Mouse (Mus musculus) CD4-positive naive resting alpha-beta T cell, adult 57 days (primary cell): Measurements from ENCODE around the gene Lysmd2. TPM values are rescaled to one million over a fixed set of nuclear protein-coding genes. Genes with fewer than 3 reads are reported as not detected.

Source experiments
- total RNA-seq: library from RNA; stranded (reverse); gene quantifications from one replicate; pipeline ENCODE4 v1.2.4, GENCODE M21; 2023

Lysmd2 gene
- total RNA-seq: 2.3 TPM

DNA sequence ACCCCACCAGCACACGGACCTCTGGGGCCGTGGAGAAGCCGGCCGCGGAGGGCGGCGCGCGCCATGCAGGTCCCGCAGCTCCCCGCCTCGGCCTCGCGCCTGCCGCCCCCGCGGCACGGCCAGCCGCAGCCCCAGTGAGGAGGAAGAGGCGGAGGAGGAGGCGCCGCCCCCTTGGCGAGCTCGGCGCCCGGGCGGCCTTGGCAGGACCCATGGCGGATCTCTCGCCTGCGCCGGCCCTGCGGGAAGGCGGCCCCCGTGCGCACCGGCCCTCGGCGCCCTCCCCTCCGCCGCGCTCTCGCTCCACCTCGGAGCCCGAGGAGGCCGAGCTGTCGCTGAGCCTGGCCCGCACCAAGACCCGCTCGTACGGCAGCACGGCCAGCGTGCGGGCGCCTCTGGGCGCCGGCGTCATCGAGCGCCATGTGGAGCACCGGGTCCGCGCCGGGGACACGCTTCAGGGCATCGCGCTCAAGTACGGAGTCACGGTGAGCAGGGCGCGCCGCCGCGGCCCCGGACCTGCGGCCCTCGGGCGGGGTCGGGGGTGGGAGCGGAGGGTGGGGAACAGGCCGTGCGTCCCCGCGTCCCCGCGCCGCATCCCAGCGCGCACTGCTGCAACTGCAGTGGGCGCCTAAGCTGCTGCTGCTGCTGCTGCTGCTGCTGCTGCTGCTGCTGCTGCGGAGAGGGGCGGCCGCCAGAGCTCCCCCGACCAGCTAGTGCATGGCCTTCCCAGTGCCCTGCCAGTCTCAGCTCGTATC lies at the start of gene Lysmd2:
Lysmd2 (plus strand) TSS at position 186 of the 752 bp plus-strand sequence.

DNA sequence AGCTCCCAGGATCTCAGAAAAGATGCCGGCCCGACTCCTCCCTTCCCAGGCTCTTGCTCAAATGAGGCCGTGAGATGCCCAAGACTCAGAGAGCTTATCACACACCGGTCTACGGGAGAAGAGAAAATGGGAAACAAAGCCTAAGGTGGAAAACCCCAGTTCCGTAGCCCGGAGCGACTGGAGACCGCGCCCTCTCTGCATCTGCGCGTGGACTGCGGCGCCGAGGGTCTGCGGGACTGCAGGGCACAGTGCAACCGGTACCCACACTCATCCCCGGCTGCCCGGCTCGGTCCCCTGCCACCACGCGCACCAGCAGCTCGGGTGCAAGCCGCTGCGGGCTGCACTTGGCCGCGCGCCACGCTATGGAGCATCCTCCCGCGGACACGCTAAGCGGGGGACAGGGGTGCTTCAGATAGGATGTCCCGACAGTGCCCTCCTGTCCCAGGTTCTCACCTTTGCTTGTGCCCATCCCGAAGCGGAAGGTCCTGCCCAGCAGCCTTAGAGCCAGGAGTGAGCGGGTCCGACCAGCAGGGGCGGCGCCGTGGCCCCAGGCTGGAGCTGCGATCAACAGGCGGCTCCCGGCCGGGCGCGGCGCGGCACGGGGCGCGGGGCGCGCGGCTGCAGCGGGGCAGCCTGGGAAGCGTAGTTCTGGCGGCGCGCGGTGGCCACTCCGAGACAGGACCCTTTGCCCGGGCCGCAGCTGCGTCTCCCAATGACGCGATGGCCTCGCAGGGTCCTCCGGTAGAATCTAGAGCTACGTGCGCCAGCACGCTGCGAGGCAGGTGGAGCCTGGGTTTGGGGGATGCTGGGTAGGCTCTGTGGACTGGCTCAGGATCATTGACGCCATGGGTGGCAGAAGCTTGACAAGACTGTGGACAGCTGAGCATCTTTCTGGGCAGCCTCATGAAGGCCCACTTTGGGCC lies 14.7 kb upstream of the Lysmd2 start, which contains the start of gene Tmod2:
Tmod2 (minus strand) TSS at position 755 of the 923 bp plus-strand sequence.

DNA sequence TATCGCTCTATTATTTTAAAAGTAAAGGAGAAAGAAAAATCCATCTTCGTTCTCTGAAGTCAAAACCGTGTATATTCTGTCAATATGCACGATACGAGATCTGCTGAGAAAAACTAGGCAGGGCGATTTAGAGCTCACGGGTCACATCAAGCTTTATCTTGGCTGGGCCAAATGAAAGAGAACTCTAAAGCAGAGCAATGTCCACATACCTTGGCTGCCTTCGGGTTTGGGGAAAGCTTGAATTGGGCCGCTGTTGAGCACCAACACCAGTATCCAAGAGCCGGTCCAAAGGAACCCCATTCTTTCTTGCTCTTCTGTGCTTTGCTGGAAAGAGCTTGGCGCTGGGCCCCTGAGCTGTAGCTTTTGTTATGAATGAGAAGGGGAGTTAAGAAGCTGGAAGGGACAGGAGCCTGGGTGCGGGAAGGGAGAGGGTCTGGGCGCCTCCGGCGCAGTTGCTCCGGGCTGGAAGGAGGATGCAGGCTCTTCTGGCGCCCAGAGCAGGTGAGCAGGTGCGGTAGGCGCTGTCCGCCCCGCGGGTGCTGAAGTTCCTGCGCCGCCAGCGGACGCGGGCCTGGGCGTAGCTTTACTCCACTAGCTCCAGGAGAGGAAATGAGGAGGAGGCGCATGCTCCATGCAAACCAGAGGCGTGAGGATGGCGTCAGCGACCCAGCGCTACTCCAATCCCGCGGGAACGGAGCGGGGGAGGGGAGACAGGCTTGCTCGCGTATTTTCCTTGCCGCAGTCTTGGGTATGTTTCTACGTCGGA lies 58.1 kb downstream of the Lysmd2 start, which contains the start of gene Scg3:
Scg3 (minus strand) TSS at position 631 of the 766 bp plus-strand sequence.

Other genes starting within 250 kb of the Lysmd2 start
- 69.4 TPM for gene Mapk6, start 215.7 kb upstream of the Lysmd2 start, total RNA-seq
- 20.6 TPM for gene Leo1, start 184.2 kb upstream of the Lysmd2 start, total RNA-seq
- gene Tmod3, start 66.1 kb upstream of the Lysmd2 start, total RNA-seq: 209 TPM
- gene Tmod2, start 14.4 kb upstream of the Lysmd2 start, total RNA-seq: 0.50 TPM
- not detected for gene Scg3, start 58.3 kb downstream of the Lysmd2 start, total RNA-seq
- not detected for gene Bmp5, start 149.6 kb downstream of the Lysmd2 start, total RNA-seq